Mouse (Mus musculus) urinary bladder, postnatal 25 days (tissue): Measurements from ENCODE around the gene Ttc33.
"Not testable (repeated sequence)": the region's sequence is repeated elsewhere in the genome, so short reads cannot be mapped to it uniquely, and the experiment has no call there.

Experiments
- DNase-seq: peaks from one replicate; pipeline ENCODE4 v3.0.0; 2022; ENCODE audit warnings: low spot score

Ttc33 gene

GRCm38 (mm10) chr15:5184668-5185330, 526 bp upstream of the Ttc33 start:
- DNase-seq = no peak

GRCm38 (mm10) chr15:5186293-5186675, 959 bp downstream of the Ttc33 start:
- no peak for DNase-seq

- no peak for DNase-seq
These were observed 1.8 kb downstream of the Ttc33 start for GRCm38 (mm10) chr15:5187116-5187515.

GRCm38 (mm10) chr15:5188029-5188428, 2.7 kb downstream of the Ttc33 start:
- no peak for DNase-seq

- DNase-seq = no peak
These were observed 4.3 kb downstream of the Ttc33 start for GRCm38 (mm10) chr15:5189504-5190093.

GRCm38 (mm10) chr15:5193833-5194232, 8.5 kb downstream of the Ttc33 start:
- DNase-seq = no peak

GRCm38 (mm10) chr15:5194446-5194845, 9.1 kb downstream of the Ttc33 start:
- no peak for DNase-seq

GRCm38 (mm10) chr15:5194931-5195330, 9.6 kb downstream of the Ttc33 start:
- no peak for DNase-seq

- DNase-seq = no peak
These were observed 10.7 kb downstream of the Ttc33 start for GRCm38 (mm10) chr15:5195987-5196514.

- DNase-seq = no peak
These were observed 11.4 kb downstream of the Ttc33 start for GRCm38 (mm10) chr15:5196691-5197090.

- DNase-seq = no peak
These were observed 19.9 kb downstream of the Ttc33 start for GRCm38 (mm10) chr15:5205222-5205621.

GRCm38 (mm10) chr15:5209116-5209515, 23.8 kb downstream of the Ttc33 start:
- no peak for DNase-seq

- no peak for DNase-seq
These were observed 35.2 kb downstream of the Ttc33 start for GRCm38 (mm10) chr15:5220491-5220890.

- DNase-seq = not testable (repeated sequence)
These were observed 45.4 kb downstream of the Ttc33 start for GRCm38 (mm10) chr15:5230746-5231145.

GRCm38 (mm10) chr15:5234659-5235058, 49.3 kb downstream of the Ttc33 start:
- DNase-seq = no peak

- DNase-seq = no peak
These were observed 50.2 kb downstream of the Ttc33 start for GRCm38 (mm10) chr15:5235527-5235926.

GRCm38 (mm10) chr15:5236538-5236937, 51.2 kb downstream of the Ttc33 start:
- DNase-seq = peak; percentile 82

GRCm38 (mm10) chr15:5237012-5237660, 51.8 kb downstream of the Ttc33 start:
- DNase-seq = no peak

- DNase-seq = no peak
These were observed 52.7 kb downstream of the Ttc33 start for GRCm38 (mm10) chr15:5238073-5238472.

GRCm38 (mm10) chr15:5238553-5238952, 53.2 kb downstream of the Ttc33 start:
- no peak for DNase-seq

GRCm38 (mm10) chr15:5239361-5239760, 54.0 kb downstream of the Ttc33 start:
- DNase-seq = no peak

GRCm38 (mm10) chr15:5239901-5240300, 54.6 kb downstream of the Ttc33 start:
- no peak for DNase-seq

- no peak for DNase-seq
These were observed 55.0 kb downstream of the Ttc33 start for GRCm38 (mm10) chr15:5240360-5240759.
